Mouse (Mus musculus) forebrain, embryonic 10.5 days (tissue): ENCODE results near the gene Ppard. TPM values are rescaled to one million over a fixed set of nuclear protein-coding genes. Genes with fewer than 3 reads are reported as not detected.

Experiments used
- DNase-seq: peaks from one replicate; pipeline ENCODE4 v3.0.0-alpha.2; 2017; ENCODE audit warnings: low spot score; ENCODE audit errors: extremely low spot score
- H3K27ac ChIP-seq: fragments of 300-500 bp; sonication (generic); 2 replicates; pipeline ENCODE4 v1.5.1; 2016; ENCODE audit warnings: mild to moderate bottlenecking
- H3K27me3 ChIP-seq: fragments of 300-500 bp; sonication (generic); 2 replicates; pipeline ENCODE4 v1.6.1; 2016; ENCODE audit warnings: mild to moderate bottlenecking; ENCODE audit not compliant: poor library complexity, severe bottlenecking
- H3K36me3 ChIP-seq: fragments of 300-500 bp; sonication (generic); replicated peaks from 2 replicates; pipeline ENCODE4 v1.6.1; 2016; ENCODE audit warnings: mild to moderate bottlenecking, moderate library complexity
- H3K4me1 ChIP-seq: fragments of 300-500 bp; sonication (generic); 2 replicates; pipeline ENCODE4 v1.6.1; 2016
- H3K4me3 ChIP-seq: fragments of 300-500 bp; sonication (generic); 2 replicates; pipeline ENCODE4 v1.5.1; 2016; ENCODE audit warnings: mild to moderate bottlenecking, moderate library complexity
- H3K9me3 ChIP-seq: fragments of 300-500 bp; sonication (generic); 2 replicates; pipeline ENCODE4 v1.6.1; 2016; ENCODE audit warnings: mild to moderate bottlenecking, moderate library complexity
- WGBS: fragments of 180-500 bp; shearing (Covaris S2); methylation state at CpG from one replicate; pipeline ENCODE4 v1.1.7; 2016; 5-methylcytosine and 5-hydroxymethylcytosine counted together
- polyA plus RNA-seq: library from polyadenylated mRNA; unstranded; fragments of >200 nt; fragmentation: Nextera tagmentation; extraction: Ambion mirVana; gene quantifications from 2 replicates; pipeline ENCODE4 v1.2.1, GENCODE M21; 2016

Ppard gene
- polyA plus RNA-seq, 1 experiment from 2014 or later: 1.4 TPM

DNA sequence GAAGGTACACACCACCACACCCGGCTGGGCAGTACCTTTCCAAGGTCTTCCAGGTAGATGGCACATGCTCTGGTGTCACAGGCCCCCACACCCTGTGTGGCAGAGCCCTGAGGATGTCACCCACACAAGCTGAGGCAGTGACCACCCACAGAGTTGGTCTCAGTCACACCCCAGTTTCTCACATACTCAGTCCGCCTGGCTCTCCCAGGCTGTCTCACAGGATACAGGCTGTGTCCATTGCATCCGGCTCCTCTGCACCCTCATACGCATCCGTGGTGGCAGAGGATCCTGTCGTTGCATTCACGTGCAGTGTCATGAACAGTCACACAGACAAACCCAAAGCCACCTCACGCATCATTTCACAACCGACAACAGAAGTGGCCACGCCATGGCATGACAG is 114.8 kb downstream of the Ppard start:
- H3K36me3 ChIP-seq: no peaks in the 10 kb centered on the region
- H3K27ac ChIP-seq: no peak overlapping the region
- H3K27me3 ChIP-seq: peaks cover 73% of the 10 kb centered on the region
- peaks cover 91% of the 10 kb centered on the region for H3K4me1 ChIP-seq
- H3K4me3 ChIP-seq: no peak overlapping the region
- WGBS: 84% methylated on average over 10 of the region's 10 CpGs
- H3K9me3 ChIP-seq: no peaks in the 10 kb centered on the region
- DNase-seq: no peak

DNA sequence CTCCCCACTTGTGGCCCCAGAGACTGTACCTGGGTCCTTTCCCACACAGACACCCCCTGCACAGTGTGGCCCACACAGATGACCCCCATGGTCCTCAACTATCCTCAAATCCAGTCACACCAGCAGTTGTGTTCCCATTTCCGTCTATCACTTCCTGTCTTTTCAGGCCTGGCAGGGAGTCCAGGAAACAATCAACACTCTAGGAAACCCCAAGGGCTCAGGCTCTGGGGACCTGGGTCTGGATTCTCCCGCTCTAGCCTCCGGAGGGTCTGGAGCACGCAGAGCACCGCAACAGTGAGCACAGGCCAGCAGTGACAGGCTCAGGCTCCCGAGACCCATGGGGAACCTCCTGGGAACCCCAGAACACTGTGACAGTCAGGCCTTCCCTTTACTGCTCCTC is 115.7 kb downstream of the Ppard start:
- Histone ChIP-seq H3K27me3 (peaks cover 75% of the 10 kb centered on the region), H3K36me3 (no peaks in the 10 kb centered on the region), H3K4me3 (peak overlapping the region; percentile 85), H3K27ac (0 out of 2 replicates have a peak overlapping the region, but pooled peaks have one; percentile 53), H3K9me3 (no peaks in the 10 kb centered on the region), H3K4me1 (peaks cover 84% of the 10 kb centered on the region)
- WGBS: 52% methylated on average over 6 of the region's 6 CpGs
- no peak for DNase-seq

DNA sequence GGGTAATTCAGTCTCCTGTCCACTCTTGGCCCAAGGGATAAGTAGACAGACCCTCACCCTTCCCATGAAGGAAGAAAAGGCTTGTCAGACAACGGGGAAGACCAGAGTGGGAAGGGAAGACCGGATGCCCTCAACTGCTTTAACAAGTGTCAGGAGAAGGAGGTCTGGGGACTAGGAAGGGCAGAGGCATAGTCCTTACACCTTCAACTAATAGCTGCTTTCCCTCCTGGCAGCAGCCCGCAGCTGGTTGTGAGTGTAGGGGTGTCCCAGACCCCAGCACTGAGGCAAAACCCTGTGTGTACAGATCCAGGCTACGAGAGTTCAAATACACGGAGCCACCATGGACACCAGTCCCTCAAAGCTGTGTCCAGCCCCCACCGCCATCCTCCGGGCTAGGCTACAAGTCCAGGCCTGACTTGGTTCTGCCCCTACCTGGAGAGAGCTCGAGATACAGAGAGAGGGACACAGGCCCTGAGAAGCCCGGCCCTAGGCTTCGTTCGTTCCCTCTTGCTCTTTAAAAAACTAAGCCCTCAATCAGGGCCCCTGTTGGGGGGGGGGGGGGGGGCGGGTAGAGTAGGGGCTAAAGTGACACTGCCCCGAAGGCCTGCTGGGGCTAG is 116.9 kb downstream of the Ppard start:
- Histone ChIP-seq H3K27me3 (peaks cover 84% of the 10 kb centered on the region), H3K9me3 (no peaks in the 10 kb centered on the region), H3K4me1 (peaks cover 73% of the 10 kb centered on the region), H3K27ac (peak overlapping the region; percentile 91), H3K4me3 (peak overlapping the region; percentile 85), H3K36me3 (no peaks in the 10 kb centered on the region)
- DNase-seq: no peak
- WGBS: 11% methylated on average over 13 of the region's 13 CpGs

DNA sequence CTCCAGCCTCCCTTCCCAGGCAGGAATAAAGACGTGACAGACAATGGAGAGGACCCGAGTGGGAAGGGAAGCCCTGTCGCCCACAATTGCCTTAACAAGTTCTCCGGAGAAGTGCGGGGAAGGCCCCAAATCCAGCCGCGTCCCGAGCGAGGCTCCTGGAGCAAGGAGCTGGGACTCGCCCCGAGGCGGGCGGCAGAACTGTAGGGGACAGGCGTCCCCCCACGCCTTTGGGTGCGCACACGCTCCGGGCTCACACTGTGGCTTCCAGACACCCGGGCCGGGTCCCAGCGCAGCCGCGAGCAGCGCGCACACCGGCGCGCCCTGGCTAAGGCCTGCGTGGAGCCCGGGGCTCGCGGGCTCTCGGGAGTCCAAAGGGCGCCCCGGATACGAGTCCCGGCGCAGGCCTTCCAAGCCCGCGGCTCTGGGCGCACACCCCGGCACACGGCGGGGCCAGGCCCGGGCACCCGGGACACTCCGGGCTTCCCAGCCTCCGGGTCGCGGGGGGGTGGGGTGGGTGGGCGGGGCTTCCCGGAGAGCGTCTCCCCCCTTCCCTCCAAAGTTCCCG is 117.5 kb downstream of the Ppard start:
- H3K4me3 ChIP-seq: peak overlapping the region; percentile 85
- DNase-seq: peak; percentile 63
- H3K27ac ChIP-seq: peak overlapping the region; percentile 91
- no peaks in the 10 kb centered on the region for H3K9me3 ChIP-seq
- H3K4me1 ChIP-seq: peaks cover 67% of the 10 kb centered on the region
- H3K36me3 ChIP-seq: no peaks in the 10 kb centered on the region
- WGBS: under 1% methylated on average over 54 of the region's 54 CpGs
- peaks cover 82% of the 10 kb centered on the region for H3K27me3 ChIP-seq

DNA sequence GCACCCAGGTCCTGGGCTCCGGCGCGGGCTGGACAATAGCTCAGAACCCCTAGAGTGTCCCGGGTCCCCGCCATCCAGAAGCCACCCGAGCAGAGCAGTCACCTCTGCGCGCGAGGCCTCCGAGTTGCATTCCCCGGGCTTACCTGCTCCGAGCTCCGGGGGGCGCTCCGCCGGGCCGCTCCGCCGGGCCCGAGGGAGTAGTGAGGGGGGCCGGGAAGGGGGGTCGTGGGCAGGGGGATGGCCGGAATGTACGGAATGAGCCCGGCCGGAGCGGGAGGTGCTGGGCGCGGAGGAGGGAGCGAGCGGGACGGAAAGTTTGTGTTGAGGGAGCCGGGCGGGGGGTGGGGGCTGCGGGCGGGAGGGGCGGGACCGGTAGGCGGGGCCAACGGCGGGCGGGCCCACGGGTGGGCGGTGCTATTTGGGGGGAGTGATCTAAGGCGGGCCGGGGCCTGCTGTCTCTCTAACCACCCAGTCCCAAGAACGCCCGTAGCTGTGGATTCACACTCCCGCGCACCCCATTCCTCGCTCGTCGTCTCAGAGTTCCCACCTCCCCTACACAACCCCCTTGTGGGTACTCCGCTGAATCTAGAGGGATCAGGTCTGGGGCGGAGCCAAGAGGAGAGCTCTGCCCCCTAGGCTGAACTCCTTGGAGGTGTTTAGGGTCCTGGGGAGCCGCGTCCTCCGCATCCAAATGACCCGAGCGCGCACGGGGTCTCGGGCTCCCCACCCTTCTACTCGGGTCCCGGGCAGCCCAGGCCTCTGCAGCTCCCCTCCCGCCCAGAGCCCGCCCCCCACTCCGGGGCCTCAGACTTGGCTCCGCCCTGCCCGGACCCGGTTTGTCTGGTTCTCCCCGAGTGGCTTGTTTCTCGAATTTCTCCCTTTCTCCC is 118.2 kb downstream of the Ppard start, which contains the start of gene Tead3:
Gene Tead3, minus strand, starts transcription at position 352 of the 887 bp plus-strand sequence.
- H3K27me3 ChIP-seq: peaks cover 80% of the 10 kb centered on the region
- peak; percentile 88 for DNase-seq
- H3K9me3 ChIP-seq: no peaks in the 10 kb centered on the region
- peaks cover 59% of the 10 kb centered on the region for H3K4me1 ChIP-seq
- WGBS: under 1% methylated on average over 73 of the region's 73 CpGs
- peak within 1 kb of the TSS; percentile 85 for H3K4me3 ChIP-seq
- peak within 1 kb of the TSS; percentile 91 for H3K27ac ChIP-seq
- H3K36me3 ChIP-seq: no peaks in the 10 kb centered on the region

Other genes with a start within 250 kb of the Ppard start
- 0.68 and 0.85 TPM in 2 replicates for gene Tcp11, start 152.1 kb upstream of the Ppard start, polyA plus RNA-seq
- gene Scube3, start 90.6 kb upstream of the Ppard start, polyA plus RNA-seq: 11.5 and 13.9 TPM in 2 replicates
- gene Zfp523, start 55.6 kb upstream of the Ppard start, polyA plus RNA-seq: 32.6 and 35.6 TPM in 2 replicates
- 2.4 and 4.1 TPM in 2 replicates for gene Def6, start 24.9 kb upstream of the Ppard start, polyA plus RNA-seq
- gene Fance, start 80.8 kb downstream of the Ppard start, polyA plus RNA-seq: 31.6 and 32.5 TPM in 2 replicates
- 511 and 540 TPM in 2 replicates for gene Rpl10a, start 95.8 kb downstream of the Ppard start, polyA plus RNA-seq
- 5.2 and 5.5 TPM in 2 replicates for gene Tead3, start 118.1 kb downstream of the Ppard start, polyA plus RNA-seq
- 3.5 and 3.8 TPM in 2 replicates for gene Tulp1, start 132.5 kb downstream of the Ppard start, polyA plus RNA-seq